Mouse (Mus musculus) hindbrain, embryonic 11.5 days (tissue): ENCODE measurements around the gene Pakap. TPM values are rescaled to one million over a fixed set of nuclear protein-coding genes. Genes with fewer than 3 reads are reported as not detected.

Experiments
- ATAC-seq: fragments of 200-750 bp; cut with Nextera tagmentation; 2 replicates; pipeline ENCODE4 v1.8.0; 2017; ENCODE audit warnings: mild to moderate bottlenecking, moderate TSS enrichment, moderate library complexity; ENCODE audit not compliant: low FRiP score
- DNase-seq: peaks from one replicate; pipeline ENCODE4 v3.0.0-alpha.2; 2015; ENCODE audit warnings: low spot score
- H3K27ac ChIP-seq: fragments of 300-500 bp; sonication (generic); 2 replicates; pipeline ENCODE4 v1.5.1; 2014; ENCODE audit warnings: mild to moderate bottlenecking, low read depth, low read length
- H3K27me3 ChIP-seq: fragments of 300-500 bp; sonication (generic); 2 replicates; pipeline ENCODE4 v1.6.1; 2014; ENCODE audit warnings: mild to moderate bottlenecking, low read length, moderate library complexity, mixed read lengths; ENCODE audit not compliant: control insufficient read depth, insufficient read depth
- H3K36me3 ChIP-seq: fragments of 300-500 bp; sonication (generic); 2 replicates; pipeline ENCODE4 v1.6.1; 2014; ENCODE audit warnings: mild to moderate bottlenecking, low read length, moderate library complexity, mixed read lengths; ENCODE audit not compliant: control insufficient read depth, insufficient read depth
- H3K4me1 ChIP-seq: fragments of 300-500 bp; sonication (generic); replicated peaks from 2 replicates; pipeline ENCODE4 v1.6.1; 2014; ENCODE audit warnings: low read length, mixed read lengths; ENCODE audit not compliant: control insufficient read depth, insufficient read depth
- H3K4me2 ChIP-seq: fragments of 300-500 bp; sonication (generic); replicated peaks from 2 replicates; pipeline ENCODE4 v1.6.1; 2014; ENCODE audit warnings: mild to moderate bottlenecking, low read depth, low read length
- H3K4me3 ChIP-seq: fragments of 300-500 bp; sonication (generic); 2 replicates; pipeline ENCODE4 v1.5.1; 2014; ENCODE audit warnings: low read depth, low read length
- H3K9ac ChIP-seq: fragments of 300-500 bp; sonication (generic); 2 replicates; pipeline ENCODE4 v1.6.1; 2014; ENCODE audit warnings: low read depth, low read length
- H3K9me3 ChIP-seq: fragments of 300-500 bp; sonication (generic); 2 replicates; pipeline ENCODE4 v1.6.1; 2016; ENCODE audit warnings: low read length; ENCODE audit not compliant: control insufficient read depth
- WGBS: fragments of 180-500 bp; shearing (Covaris S2); extraction: QIAGEN DNeasy Blood & Tissue Kit; methylation state at CpG from one replicate; pipeline ENCODE4 v1.1.7; 2014; 5-methylcytosine and 5-hydroxymethylcytosine counted together
- polyA plus RNA-seq: library from polyadenylated mRNA; unstranded; fragments of >200 nt; fragmentation: Nextera tagmentation; extraction: Ambion mirVana; gene quantifications from 2 replicates; pipeline ENCODE4 v1.2.1, GENCODE M21; 2014

The Pakap gene
- polyA plus RNA-seq, 1 experiment from 2014 or later: 24.7 TPM

- DNase-seq (no peak), ATAC-seq (no peak)
- Histone ChIP-seq H3K27ac (no peak overlapping the region), H3K4me2 (no peak overlapping the region), H3K27me3 (no peaks in the 10 kb centered on the region), H3K4me3 (no peak overlapping the region), H3K9me3 (no peaks in the 10 kb centered on the region), H3K4me1 (peaks cover 4% of the 10 kb centered on the region; the same call in 1 of the 2 replicates), H3K9ac (no peak overlapping the region), H3K36me3 (no peaks in the 10 kb centered on the region)
- WGBS: 79% methylated on average over 9 of the region's 9 CpGs
Measured at GRCm38 (mm10) chr4:57678991-57679457, 111.0 kb downstream of the Pakap start.

GRCm38 (mm10) chr4:57680186-57680585 lies 112.2 kb downstream of the Pakap start:
- DNase-seq: no peak
- ATAC-seq: no peak
- H3K4me3 ChIP-seq: no peak overlapping the region
- peaks cover 3% of the 10 kb centered on the region; the same call in 1 of the 2 replicates for H3K4me1 ChIP-seq
- no peak overlapping the region for H3K27ac ChIP-seq
- no peaks in the 10 kb centered on the region for H3K9me3 ChIP-seq
- 57% methylated on average over 12 of the region's 12 CpGs for WGBS
- no peaks in the 10 kb centered on the region for H3K36me3 ChIP-seq
- H3K27me3 ChIP-seq: no peaks in the 10 kb centered on the region
- H3K9ac ChIP-seq: no peak overlapping the region
- H3K4me2 ChIP-seq: no peak overlapping the region

DNA sequence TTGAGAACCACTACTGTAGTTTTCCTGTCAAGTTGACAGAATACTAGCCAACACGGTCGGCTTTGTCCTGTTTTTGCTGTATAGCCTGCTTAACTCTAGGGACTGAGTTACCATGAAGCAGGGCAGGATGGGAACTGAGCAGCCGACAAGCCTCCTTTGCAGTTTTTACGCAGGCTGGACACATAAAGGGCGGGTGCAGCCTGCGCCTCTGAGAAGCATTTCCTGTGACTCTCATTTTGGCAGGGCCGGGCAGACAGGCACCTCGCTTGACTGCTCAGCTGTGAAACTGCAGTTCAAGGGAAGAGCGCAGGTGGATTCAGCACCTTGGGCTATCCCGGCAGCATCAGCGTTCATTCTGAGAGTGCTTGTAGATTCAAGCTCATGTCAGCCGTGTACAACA lies 113.5 kb downstream of the Pakap start:
- Histone ChIP-seq H3K4me2 (no peak overlapping the region), H3K9ac (no peak overlapping the region), H3K36me3 (no peaks in the 10 kb centered on the region), H3K27ac (no peak overlapping the region), H3K4me1 (no peaks in the 10 kb centered on the region), H3K9me3 (no peaks in the 10 kb centered on the region), H3K27me3 (no peaks in the 10 kb centered on the region), H3K4me3 (no peak overlapping the region)
- DNase-seq: no peak
- ATAC-seq: no peak
- WGBS: 63% methylated on average over 12 of the region's 12 CpGs

GRCm38 (mm10) chr4:57682341-57682740 lies 114.4 kb downstream of the Pakap start:
- H3K4me2 ChIP-seq: no peak overlapping the region
- DNase-seq (no peak), ATAC-seq (no peak)
- no peaks in the 10 kb centered on the region for H3K27me3 ChIP-seq
- H3K4me1 ChIP-seq: no peaks in the 10 kb centered on the region
- H3K4me3 ChIP-seq: no peak overlapping the region
- H3K27ac ChIP-seq: no peak overlapping the region
- no peak overlapping the region for H3K9ac ChIP-seq
- H3K36me3 ChIP-seq: no peaks in the 10 kb centered on the region
- no peaks in the 10 kb centered on the region for H3K9me3 ChIP-seq
- 95% methylated on average over 2 of the region's 2 CpGs for WGBS

GRCm38 (mm10) chr4:57682944-57683343 lies 115.0 kb downstream of the Pakap start:
- no peak overlapping the region for H3K4me2 ChIP-seq
- no peak overlapping the region for H3K4me3 ChIP-seq
- no peaks in the 10 kb centered on the region for H3K4me1 ChIP-seq
- H3K27ac ChIP-seq: no peak overlapping the region
- H3K27me3 ChIP-seq: no peaks in the 10 kb centered on the region
- WGBS: 81% methylated on average over 11 of the region's 11 CpGs
- no peak for DNase-seq
- no peaks in the 10 kb centered on the region for H3K9me3 ChIP-seq
- ATAC-seq: no peak
- H3K9ac ChIP-seq: no peak overlapping the region
- H3K36me3 ChIP-seq: no peaks in the 10 kb centered on the region

DNA sequence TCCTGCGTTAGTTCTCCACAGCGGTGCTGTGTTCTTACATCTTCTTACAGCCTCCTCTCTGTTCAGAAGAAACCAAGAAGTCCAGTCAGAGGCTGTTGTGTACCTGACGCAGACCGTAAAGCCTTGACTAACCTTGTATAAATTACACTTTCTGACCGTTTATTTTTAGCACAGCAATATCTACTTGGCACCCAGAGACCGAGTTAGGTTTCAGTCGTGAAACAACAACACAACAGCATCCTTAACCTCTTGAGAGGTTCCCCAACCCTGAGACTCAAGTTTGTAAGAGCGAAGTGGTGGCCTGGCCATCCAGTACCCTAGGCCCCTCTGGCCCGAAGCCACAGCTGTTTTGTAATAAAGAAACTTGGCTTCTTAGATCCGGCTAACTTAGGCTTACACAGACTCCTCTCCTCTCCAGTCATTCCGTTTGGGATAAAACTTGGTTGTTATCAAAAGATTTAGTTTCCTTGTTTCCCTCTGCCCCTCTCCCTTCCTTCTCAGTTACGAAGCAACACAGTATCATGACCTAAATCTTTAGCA lies 116.8 kb downstream of the Pakap start:
- Histone ChIP-seq H3K4me3 (no peak overlapping the region), H3K36me3 (no peaks in the 10 kb centered on the region), H3K4me1 (no peaks in the 10 kb centered on the region), H3K27me3 (no peaks in the 10 kb centered on the region), H3K27ac (no peak overlapping the region), H3K4me2 (no peak overlapping the region), H3K9me3 (no peaks in the 10 kb centered on the region), H3K9ac (no peak overlapping the region)
- ATAC-seq (no peak), DNase-seq (no peak)
- 80% methylated on average over 12 of the region's 12 CpGs for WGBS

GRCm38 (mm10) chr4:57686736-57687135 lies 118.8 kb downstream of the Pakap start:
- ATAC-seq: no peak
- no peak overlapping the region for H3K4me3 ChIP-seq
- 79% methylated on average over 3 of the region's 3 CpGs for WGBS
- H3K36me3 ChIP-seq: no peaks in the 10 kb centered on the region
- no peak for DNase-seq
- no peak overlapping the region for H3K27ac ChIP-seq
- H3K9ac ChIP-seq: no peak overlapping the region
- H3K27me3 ChIP-seq: no peaks in the 10 kb centered on the region
- H3K4me2 ChIP-seq: no peak overlapping the region
- no peaks in the 10 kb centered on the region for H3K9me3 ChIP-seq
- no peaks in the 10 kb centered on the region for H3K4me1 ChIP-seq

- no peaks in the 10 kb centered on the region for H3K9me3 ChIP-seq
- no peak overlapping the region for H3K9ac ChIP-seq
- H3K27me3 ChIP-seq: no peaks in the 10 kb centered on the region
- DNase-seq: no peak
- 88% methylated on average over 3 of the region's 3 CpGs for WGBS
- no peaks in the 10 kb centered on the region for H3K36me3 ChIP-seq
- no peak overlapping the region for H3K4me2 ChIP-seq
- no peak overlapping the region for H3K4me3 ChIP-seq
- H3K27ac ChIP-seq: no peak overlapping the region
- no peak for ATAC-seq
- no peaks in the 10 kb centered on the region for H3K4me1 ChIP-seq
Measured at GRCm38 (mm10) chr4:57687583-57687982, 119.6 kb downstream of the Pakap start.

GRCm38 (mm10) chr4:57688131-57688530 lies 120.2 kb downstream of the Pakap start:
- WGBS: 83% methylated on average over 9 of the region's 9 CpGs
- ATAC-seq (no peak), DNase-seq (no peak)
- Histone ChIP-seq H3K9me3 (no peaks in the 10 kb centered on the region), H3K27ac (no peak overlapping the region), H3K27me3 (no peaks in the 10 kb centered on the region), H3K4me3 (no peak overlapping the region), H3K9ac (no peak overlapping the region), H3K4me2 (no peak overlapping the region), H3K36me3 (no peaks in the 10 kb centered on the region), H3K4me1 (no peaks in the 10 kb centered on the region)
